Comparison of ENCODE assay signal across 27 mouse cellular contexts in the genomic region with DNA sequence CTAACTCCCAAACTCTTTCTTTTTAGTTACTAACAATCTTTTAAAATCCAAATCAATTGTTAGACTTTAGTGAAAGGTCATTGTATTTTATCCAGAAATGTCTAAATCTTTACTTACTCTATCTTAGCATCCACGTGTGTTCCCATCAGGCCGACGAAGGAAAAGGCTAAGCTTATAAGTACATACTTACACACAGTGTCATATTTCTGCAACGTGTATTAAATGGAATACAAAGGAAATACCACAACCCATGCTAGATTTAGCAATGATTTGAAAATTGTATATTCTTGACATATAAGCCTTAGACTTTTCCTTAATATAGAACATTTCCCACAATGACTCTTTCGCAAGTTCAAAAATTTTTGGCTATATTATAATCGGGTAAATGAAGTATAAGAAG. TPM values are rescaled to one million over a fixed set of nuclear protein-coding genes. Genes with fewer than 3 reads are reported as not detected.
DNase-seq lines count a peak whose midpoint lies in the region; ATAC-seq and TF ChIP-seq lines count a peak whose summit lies in the region.
"Had no signal": no experiment of that assay in that cellular context is flagged by ENCODE, and none has a peak within 500 bp of the region (broad histone marks: within the 10 kb centered on the region; RNA-seq: fewer than 3 reads in every experiment).

No protein-coding gene starts in this region.

- peaks cover 11% of the 10 kb centered on the region; the same call in 1 of the 2 replicates for H3K36me3 ChIP-seq in embryonic facial prominence, embryonic 13.5 days
- H3K36me3 ChIP-seq in embryonic facial prominence, embryonic 10.5 days (replicated peaks), result no peaks in the 10 kb centered on the region
- no peaks in the 10 kb centered on the region for H3K36me3 ChIP-seq in intestine, embryonic 15.5 days
- H3K36me3 ChIP-seq in intestine, embryonic 16.5 days (ENCODE audit: control insufficient read depth, insufficient read depth, low read length), result no peaks in the 10 kb centered on the region
- no peaks in the 10 kb centered on the region for H3K36me3 ChIP-seq in limb, embryonic 15.5 days
- no peaks in the 10 kb centered on the region for H3K36me3 ChIP-seq in stomach, postnatal 0 days (ENCODE audit: control insufficient read depth, insufficient read depth, low read length)
- H3K36me3 ChIP-seq in heart, embryonic 10.5 days, result no peaks in the 10 kb centered on the region
- H3K36me3 ChIP-seq: G1E; heart, embryonic 12.5 days; limb, embryonic 12.5 days; liver, embryonic 12.5 days; midbrain, embryonic 13.5 days had no signal

- TF ChIP-seq CTCF in stomach, postnatal 0 days (IDR thresholded peaks at IDR 0.05; ENCODE audit: low read depth), result no peak

- no peak overlapping the region for H3K9ac ChIP-seq in embryonic facial prominence, embryonic 13.5 days
- no peak overlapping the region for H3K9ac ChIP-seq in intestine, embryonic 15.5 days
- H3K9ac ChIP-seq in intestine, embryonic 16.5 days (ENCODE audit: low read depth, low read length), result no peak overlapping the region
- H3K9ac ChIP-seq in limb, embryonic 15.5 days, result no peak overlapping the region
- no peak overlapping the region for H3K9ac ChIP-seq in stomach, postnatal 0 days (ENCODE audit: low read length)
- H3K9ac ChIP-seq: forebrain, postnatal 0 days; heart, embryonic 12.5 days; liver, embryonic 12.5 days; liver, postnatal 0 days; midbrain, embryonic 13.5 days had no signal

- ATAC-seq in embryonic facial prominence, embryonic 13.5 days (ENCODE audit: insufficient number of reproducible peaks, insufficient read depth, low FRiP score, low TSS enrichment, low read depth), result no peak
- ATAC-seq in intestine, embryonic 15.5 days, result no peak
- no peak for ATAC-seq in intestine, embryonic 16.5 days
- no peak for ATAC-seq in limb, embryonic 15.5 days (ENCODE audit: insufficient number of reproducible peaks, low FRiP score, low TSS enrichment, low read depth)
- ATAC-seq in stomach, postnatal 0 days (ENCODE audit: low FRiP score, low TSS enrichment), result no peak
- ATAC-seq: forebrain, postnatal 0 days; hindbrain, embryonic 16.5 days; liver, embryonic 12.5 days; liver, postnatal 0 days; lung, postnatal 0 days; midbrain, embryonic 13.5 days had no signal

- H3K27ac ChIP-seq in embryonic facial prominence, embryonic 13.5 days, result no peak overlapping the region
- no peak overlapping the region for H3K27ac ChIP-seq in embryonic facial prominence, embryonic 10.5 days (replicated peaks)
- no peak overlapping the region for H3K27ac ChIP-seq in intestine, embryonic 15.5 days
- H3K27ac ChIP-seq in intestine, embryonic 16.5 days (ENCODE audit: low read length), result no peak overlapping the region
- H3K27ac ChIP-seq in limb, embryonic 15.5 days, result no peak overlapping the region
- H3K27ac ChIP-seq in stomach, postnatal 0 days (replicated peaks), result no peak overlapping the region
- no peak overlapping the region for H3K27ac ChIP-seq in heart, embryonic 10.5 days
- H3K27ac ChIP-seq: liver, embryonic 12.5 days; macrophage; midbrain, embryonic 13.5 days had no signal

- peaks cover 8% of the 10 kb centered on the region for H3K4me1 ChIP-seq in embryonic facial prominence, embryonic 13.5 days
- peaks cover 6% of the 10 kb centered on the region; the same call in 1 of the 2 replicates for H3K4me1 ChIP-seq in embryonic facial prominence, embryonic 10.5 days
- no peaks in the 10 kb centered on the region for H3K4me1 ChIP-seq in intestine, embryonic 15.5 days (replicated peaks)
- H3K4me1 ChIP-seq in intestine, embryonic 16.5 days (ENCODE audit: control insufficient read depth, insufficient read depth, low read length), result no peaks in the 10 kb centered on the region
- H3K4me1 ChIP-seq in limb, embryonic 15.5 days, result peaks cover 9% of the 10 kb centered on the region
- no peaks in the 10 kb centered on the region for H3K4me1 ChIP-seq in stomach, postnatal 0 days (replicated peaks; ENCODE audit: control insufficient read depth, insufficient read depth)
- H3K4me1 ChIP-seq in heart, embryonic 10.5 days, result no peaks in the 10 kb centered on the region
- H3K4me1 ChIP-seq: limb, embryonic 12.5 days; liver, embryonic 12.5 days had no signal

- no peaks in the 10 kb centered on the region for H3K27me3 ChIP-seq in embryonic facial prominence, embryonic 13.5 days
- H3K27me3 ChIP-seq in embryonic facial prominence, embryonic 10.5 days (replicated peaks; ENCODE audit: low read depth, poor library complexity, severe bottlenecking), result no peaks in the 10 kb centered on the region
- H3K27me3 ChIP-seq in intestine, embryonic 15.5 days (replicated peaks), result no peaks in the 10 kb centered on the region
- no peaks in the 10 kb centered on the region for H3K27me3 ChIP-seq in intestine, embryonic 16.5 days (replicated peaks; ENCODE audit: control insufficient read depth, insufficient read depth, low read length)
- H3K27me3 ChIP-seq in limb, embryonic 15.5 days, result no peaks in the 10 kb centered on the region
- no peaks in the 10 kb centered on the region for H3K27me3 ChIP-seq in stomach, postnatal 0 days (ENCODE audit: control insufficient read depth, insufficient read depth, low read length)
- no peaks in the 10 kb centered on the region for H3K27me3 ChIP-seq in heart, embryonic 10.5 days (ENCODE audit: insufficient read depth, poor library complexity, severe bottlenecking)
- H3K27me3 ChIP-seq: heart, embryonic 12.5 days; limb, embryonic 12.5 days; liver, embryonic 12.5 days; midbrain, embryonic 13.5 days had no signal

- 69% methylated on average over 6 of the region's 6 CpGs for WGBS in embryonic facial prominence, embryonic 13.5 days
- WGBS in embryonic facial prominence, embryonic 10.5 days, result 91% methylated on average over 6 of the region's 6 CpGs
- 67% methylated on average over 6 of the region's 6 CpGs for WGBS in intestine, embryonic 15.5 days
- WGBS in intestine, embryonic 16.5 days, result 71% methylated on average over 6 of the region's 6 CpGs
- 65% methylated on average over 6 of the region's 6 CpGs for WGBS in limb, embryonic 15.5 days
- WGBS in stomach, postnatal 0 days, result 53% methylated on average over 6 of the region's 6 CpGs
- 87% methylated on average over 6 of the region's 6 CpGs for WGBS in heart, embryonic 10.5 days

- peak overlapping the region; percentile 54 for H3K4me2 ChIP-seq in embryonic facial prominence, embryonic 13.5 days
- H3K4me2 ChIP-seq in intestine, embryonic 15.5 days (replicated peaks), result 0 out of 2 replicates have a peak overlapping the region, but pooled peaks have one; percentile 11
- no peak overlapping the region for H3K4me2 ChIP-seq in intestine, embryonic 16.5 days (ENCODE audit: low read depth, low read length)
- H3K4me2 ChIP-seq in limb, embryonic 15.5 days, result 0 out of 2 replicates have a peak overlapping the region, but pooled peaks have one; percentile 3
- peak overlapping the region; percentile 31 for H3K4me2 ChIP-seq in stomach, postnatal 0 days (replicated peaks; ENCODE audit: low read depth)
- H3K4me2 ChIP-seq: liver, embryonic 12.5 days; midbrain, embryonic 13.5 days had no signal

- TF ChIP-seq EP300 in stomach, postnatal 0 days (optimal IDR thresholded peaks at IDR 0.05), result no peak

- peak overlapping the region; percentile 4; the same call in 1 of the 2 replicates for H3K4me3 ChIP-seq in embryonic facial prominence, embryonic 13.5 days
- no peak overlapping the region; the same call in 1 of the 2 replicates for H3K4me3 ChIP-seq in embryonic facial prominence, embryonic 10.5 days
- no peak overlapping the region for H3K4me3 ChIP-seq in intestine, embryonic 15.5 days (replicated peaks)
- no peak overlapping the region for H3K4me3 ChIP-seq in intestine, embryonic 16.5 days (ENCODE audit: low read length)
- H3K4me3 ChIP-seq in limb, embryonic 15.5 days, result peak overlapping the region; percentile 13; the same call in 1 of the 2 replicates
- H3K4me3 ChIP-seq in stomach, postnatal 0 days (ENCODE audit: low read depth, low read length), result peak overlapping the region; percentile 10
- no peak overlapping the region for H3K4me3 ChIP-seq in heart, embryonic 10.5 days
- H3K4me3 ChIP-seq: liver, embryonic 12.5 days; midbrain, embryonic 13.5 days had no signal

- no peaks in the 10 kb centered on the region for H3K9me3 ChIP-seq in embryonic facial prominence, embryonic 13.5 days
- no peaks in the 10 kb centered on the region for H3K9me3 ChIP-seq in embryonic facial prominence, embryonic 10.5 days
- H3K9me3 ChIP-seq in intestine, embryonic 15.5 days, result no peaks in the 10 kb centered on the region
- H3K9me3 ChIP-seq in intestine, embryonic 16.5 days (ENCODE audit: control insufficient read depth, low read length), result no peaks in the 10 kb centered on the region
- no peaks in the 10 kb centered on the region for H3K9me3 ChIP-seq in limb, embryonic 15.5 days
- H3K9me3 ChIP-seq in stomach, postnatal 0 days (ENCODE audit: control insufficient read depth, low read length), result no peaks in the 10 kb centered on the region
- no peaks in the 10 kb centered on the region for H3K9me3 ChIP-seq in heart, embryonic 10.5 days
- H3K9me3 ChIP-seq: G1E; heart, embryonic 12.5 days; limb, embryonic 12.5 days; liver, embryonic 12.5 days; midbrain, embryonic 13.5 days had no signal

- no peak for DNase-seq in embryonic facial prominence, embryonic 10.5 days (ENCODE audit: low spot score)
- no peak for DNase-seq in stomach, postnatal 0 days (ENCODE audit: low spot score)
- DNase-seq in heart, embryonic 10.5 days (ENCODE audit: low spot score), result no peak
- DNase-seq in cerebellum, adult 11 months, result no peak
- DNase-seq: adrenal gland, postnatal 10 days; cerebellum, adult 18-20 months; cerebellum, postnatal 10 days; forebrain, postnatal 0 days; gastrocnemius, postnatal 10 days; kidney, adult 11 months; kidney, postnatal 14 days; layer of hippocampus, adult 9-11 months; liver, postnatal 0 days; thymus, adult 2 months; thymus, postnatal 36 days had no signal

RNA-seq across cellular contexts. Expression of a gene that starts 2.6 kb away (rescaled TPM):
- 125 and 132 TPM in 2 replicates for polyA plus RNA-seq in embryonic facial prominence, embryonic 13.5 days (2015; fragmentation: Nextera tagmentation; extraction: Ambion mirVana)
- polyA plus RNA-seq in embryonic facial prominence, embryonic 10.5 days (2016; fragmentation: Nextera tagmentation; extraction: Ambion mirVana), result 21.7 and 26.0 TPM in 2 replicates
- polyA plus RNA-seq in intestine, embryonic 15.5 days (2015; fragmentation: Nextera tagmentation; extraction: Ambion mirVana), result 68.0 and 78.0 TPM in 2 replicates
- polyA plus RNA-seq in intestine, embryonic 16.5 days (2015; fragmentation: Nextera tagmentation; extraction: Ambion mirVana), result 52.6 and 55.1 TPM in 2 replicates
- polyA plus RNA-seq in limb, embryonic 15.5 days (2015; fragmentation: Nextera tagmentation; extraction: Ambion mirVana), result 220 and 223 TPM in 2 replicates
- polyA plus RNA-seq in stomach, postnatal 0 days (2015; fragmentation: Nextera tagmentation; extraction: Ambion mirVana), result 52.9 and 55.4 TPM in 2 replicates
- polyA plus RNA-seq in heart, embryonic 10.5 days (2016; fragmentation: Nextera tagmentation; extraction: Ambion mirVana), result 35.9 and 36.7 TPM in 2 replicates
- polyA plus RNA-seq: G1E had no signal

Comparison
In these comparisons a context has a peak if more than half of its experiments do, and no peak if none do; other contexts are left out.
1. H3K4me3 ChIP-seq: peak in embryonic facial prominence, embryonic 13.5 days (single experiment), limb, embryonic 15.5 days (single experiment) and stomach, postnatal 0 days (single experiment); none in embryonic facial prominence, embryonic 10.5 days (single experiment), intestine, embryonic 15.5 days (single experiment), intestine, embryonic 16.5 days (single experiment) and heart, embryonic 10.5 days (single experiment).